Mouse (Mus musculus): Measurements from ENCODE around the gene Nrxn1. TPM values are rescaled to one million over a fixed set of nuclear protein-coding genes. Genes with fewer than 3 reads are reported as not detected.

The Nrxn1 gene
- total and polyA plus RNA-seq, 2 experiments, result 2.9 to 13.9 TPM

DNA sequence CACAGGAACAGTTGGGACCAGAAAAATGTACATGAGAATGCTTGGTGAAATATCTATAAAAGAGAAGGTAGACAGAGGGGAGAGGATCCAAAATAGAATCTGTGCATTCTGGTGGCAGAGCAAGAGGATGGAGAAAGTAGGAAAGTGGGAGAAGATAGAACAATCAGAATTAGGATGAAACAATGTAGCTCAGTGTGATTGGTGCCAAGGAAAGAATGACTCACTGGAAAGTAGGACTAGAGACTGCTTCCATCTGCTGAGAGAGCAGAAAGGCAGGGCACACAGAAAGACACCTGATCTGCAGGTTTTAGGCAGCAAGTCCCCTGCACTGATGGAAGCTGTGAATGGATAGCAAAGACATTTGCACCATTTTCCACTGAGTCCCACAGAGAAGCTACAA, 657.0 kb downstream of the Nrxn1 start:
- TF ChIP-seq POLR2A (IDR thresholded peaks at IDR 0.05; ENCODE audit: extremely low read depth, insufficient read depth, low read length) (no peak), CTCF (IDR thresholded peaks at IDR 0.05; ENCODE audit: low read depth, low read length) (no peak)
- Histone ChIP-seq H3K79me2 (ENCODE audit: control insufficient read depth, insufficient read depth, low read length) (no peaks in the 10 kb centered on the region), H3K9ac (ENCODE audit: low read depth, low read length) (no peak overlapping the region), H3K36me3 (ENCODE audit: control insufficient read depth, insufficient read depth, low read length) (no peaks in the 10 kb centered on the region), H3K27ac (replicated peaks; ENCODE audit: insufficient read depth, low read depth, low read length) (no peak overlapping the region), H3K4me1 (ENCODE audit: control insufficient read depth, insufficient read depth, low read length) (no peaks in the 10 kb centered on the region), H3K27me3 (ENCODE audit: control insufficient read depth, insufficient read depth, low read length) (no peaks in the 10 kb centered on the region), H3K4me3 (ENCODE audit: insufficient read depth, low read depth, low read length) (no peak overlapping the region)
- DNase-seq (ENCODE audit: extremely low read depth, low read depth, low spot score), result no peak

DNA sequence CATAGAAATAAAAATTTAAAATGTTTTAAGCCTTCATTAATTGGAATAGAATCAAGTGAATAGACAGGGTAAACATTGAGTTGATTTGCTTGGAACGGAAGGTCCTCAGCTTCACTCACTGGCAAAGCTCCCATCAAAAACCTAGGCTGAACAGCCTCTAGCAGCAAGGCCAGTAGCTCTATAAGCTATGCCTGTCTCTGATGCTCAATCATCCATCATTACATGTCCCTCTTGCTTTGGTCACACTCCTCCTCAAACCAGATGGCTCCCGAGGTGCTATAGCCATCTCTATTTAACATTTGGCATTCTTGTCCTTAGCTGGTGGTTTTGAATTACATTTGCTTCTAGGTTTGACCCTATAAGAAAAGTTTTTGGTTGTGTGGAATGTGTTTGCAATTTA, 657.5 kb downstream of the Nrxn1 start:
- no peak for TF ChIP-seq POLR2A (IDR thresholded peaks at IDR 0.05; ENCODE audit: extremely low read depth, insufficient read depth, low read length)
- TF ChIP-seq CTCF (IDR thresholded peaks at IDR 0.05; ENCODE audit: low read depth, low read length), result no peak
- H3K9ac ChIP-seq (ENCODE audit: low read depth, low read length), result no peak overlapping the region
- no peaks in the 10 kb centered on the region for H3K4me1 ChIP-seq (ENCODE audit: control insufficient read depth, insufficient read depth, low read length)
- H3K36me3 ChIP-seq (ENCODE audit: control insufficient read depth, insufficient read depth, low read length), result no peaks in the 10 kb centered on the region
- no peak for DNase-seq (ENCODE audit: extremely low read depth, low read depth, low spot score)
- H3K79me2 ChIP-seq (ENCODE audit: control insufficient read depth, insufficient read depth, low read length), result no peaks in the 10 kb centered on the region
- H3K4me3 ChIP-seq (ENCODE audit: insufficient read depth, low read depth, low read length), result no peak overlapping the region
- H3K27ac ChIP-seq (replicated peaks; ENCODE audit: insufficient read depth, low read depth, low read length), result no peak overlapping the region
- WGBS, result 69% methylated on average over 2 of the region's 2 CpGs
- H3K27me3 ChIP-seq (ENCODE audit: control insufficient read depth, insufficient read depth, low read length), result no peaks in the 10 kb centered on the region

GRCm38 (mm10) chr17:90430211-90430610, 662.7 kb downstream of the Nrxn1 start:
- Histone ChIP-seq H3K4me1 (ENCODE audit: control insufficient read depth, insufficient read depth, low read length) (no peaks in the 10 kb centered on the region), H3K79me2 (ENCODE audit: control insufficient read depth, insufficient read depth, low read length) (no peaks in the 10 kb centered on the region), H3K36me3 (ENCODE audit: control insufficient read depth, insufficient read depth, low read length) (no peaks in the 10 kb centered on the region), H3K27ac (replicated peaks; ENCODE audit: insufficient read depth, low read depth, low read length) (no peak overlapping the region), H3K27me3 (ENCODE audit: control insufficient read depth, insufficient read depth, low read length) (no peaks in the 10 kb centered on the region), H3K4me3 (ENCODE audit: insufficient read depth, low read depth, low read length) (no peak overlapping the region), H3K9ac (ENCODE audit: low read depth, low read length) (no peak overlapping the region)
- DNase-seq (ENCODE audit: extremely low read depth, low read depth, low spot score), result no peak
- 88% methylated on average over 1 of the region's 1 CpGs for WGBS
- no peak for TF ChIP-seq POLR2A (IDR thresholded peaks at IDR 0.05; ENCODE audit: extremely low read depth, insufficient read depth, low read length)
- TF ChIP-seq CTCF (IDR thresholded peaks at IDR 0.05; ENCODE audit: low read depth, low read length), result no peak

- no peak for DNase-seq (ENCODE audit: extremely low read depth, low read depth, low spot score)
- Histone ChIP-seq H3K4me1 (ENCODE audit: control insufficient read depth, insufficient read depth, low read length) (no peaks in the 10 kb centered on the region), H3K9ac (ENCODE audit: low read depth, low read length) (no peak overlapping the region), H3K36me3 (ENCODE audit: control insufficient read depth, insufficient read depth, low read length) (no peaks in the 10 kb centered on the region), H3K27ac (replicated peaks; ENCODE audit: insufficient read depth, low read depth, low read length) (no peak overlapping the region), H3K4me3 (ENCODE audit: insufficient read depth, low read depth, low read length) (no peak overlapping the region), H3K79me2 (ENCODE audit: control insufficient read depth, insufficient read depth, low read length) (no peaks in the 10 kb centered on the region), H3K27me3 (ENCODE audit: control insufficient read depth, insufficient read depth, low read length) (no peaks in the 10 kb centered on the region)
- WGBS, result 73% methylated on average over 3 of the region's 3 CpGs
- no peak for TF ChIP-seq CTCF (IDR thresholded peaks at IDR 0.05; ENCODE audit: low read depth, low read length)
- no peak for TF ChIP-seq POLR2A (IDR thresholded peaks at IDR 0.05; ENCODE audit: extremely low read depth, insufficient read depth, low read length)
Measured at GRCm38 (mm10) chr17:90425974-90426373, 666.9 kb downstream of the Nrxn1 start.

GRCm38 (mm10) chr17:90422591-90422990, 670.3 kb downstream of the Nrxn1 start:
- Histone ChIP-seq H3K79me2 (ENCODE audit: control insufficient read depth, insufficient read depth, low read length) (no peaks in the 10 kb centered on the region), H3K27me3 (ENCODE audit: control insufficient read depth, insufficient read depth, low read length) (no peaks in the 10 kb centered on the region), H3K9ac (ENCODE audit: low read depth, low read length) (no peak overlapping the region), H3K4me1 (ENCODE audit: control insufficient read depth, insufficient read depth, low read length) (no peaks in the 10 kb centered on the region), H3K36me3 (ENCODE audit: control insufficient read depth, insufficient read depth, low read length) (no peaks in the 10 kb centered on the region), H3K4me3 (ENCODE audit: insufficient read depth, low read depth, low read length) (no peak overlapping the region), H3K27ac (replicated peaks; ENCODE audit: insufficient read depth, low read depth, low read length) (no peak overlapping the region)
- 77% methylated on average over 3 of the region's 3 CpGs for WGBS
- DNase-seq (ENCODE audit: extremely low read depth, low read depth, low spot score), result no peak
- TF ChIP-seq CTCF (IDR thresholded peaks at IDR 0.05; ENCODE audit: low read depth, low read length) (no peak), POLR2A (IDR thresholded peaks at IDR 0.05; ENCODE audit: extremely low read depth, insufficient read depth, low read length) (no peak)

GRCm38 (mm10) chr17:90420757-90421156, 672.1 kb downstream of the Nrxn1 start:
- DNase-seq (ENCODE audit: extremely low read depth, low read depth, low spot score), result no peak
- no peaks in the 10 kb centered on the region for H3K79me2 ChIP-seq (ENCODE audit: control insufficient read depth, insufficient read depth, low read length)
- TF ChIP-seq CTCF (IDR thresholded peaks at IDR 0.05; ENCODE audit: low read depth, low read length), result no peak
- no peak for TF ChIP-seq POLR2A (IDR thresholded peaks at IDR 0.05; ENCODE audit: extremely low read depth, insufficient read depth, low read length)
- WGBS, result 80% methylated on average over 2 of the region's 2 CpGs
- H3K4me1 ChIP-seq (ENCODE audit: control insufficient read depth, insufficient read depth, low read length), result no peaks in the 10 kb centered on the region
- H3K9ac ChIP-seq (ENCODE audit: low read depth, low read length), result no peak overlapping the region
- no peak overlapping the region for H3K4me3 ChIP-seq (ENCODE audit: insufficient read depth, low read depth, low read length)
- no peaks in the 10 kb centered on the region for H3K27me3 ChIP-seq (ENCODE audit: control insufficient read depth, insufficient read depth, low read length)
- no peak overlapping the region for H3K27ac ChIP-seq (replicated peaks; ENCODE audit: insufficient read depth, low read depth, low read length)
- no peaks in the 10 kb centered on the region for H3K36me3 ChIP-seq (ENCODE audit: control insufficient read depth, insufficient read depth, low read length)
